Mouse (Mus musculus) naive thymus-derived CD4-positive, alpha-beta T cell, adult 2 months (primary cell): ENCODE measurements around the gene Kitl.

Experiments
- DNase-seq: peaks from one replicate; pipeline ENCODE4 v3.0.0-alpha.2; 2011; ENCODE audit warnings: low read depth

The Kitl gene

DNA sequence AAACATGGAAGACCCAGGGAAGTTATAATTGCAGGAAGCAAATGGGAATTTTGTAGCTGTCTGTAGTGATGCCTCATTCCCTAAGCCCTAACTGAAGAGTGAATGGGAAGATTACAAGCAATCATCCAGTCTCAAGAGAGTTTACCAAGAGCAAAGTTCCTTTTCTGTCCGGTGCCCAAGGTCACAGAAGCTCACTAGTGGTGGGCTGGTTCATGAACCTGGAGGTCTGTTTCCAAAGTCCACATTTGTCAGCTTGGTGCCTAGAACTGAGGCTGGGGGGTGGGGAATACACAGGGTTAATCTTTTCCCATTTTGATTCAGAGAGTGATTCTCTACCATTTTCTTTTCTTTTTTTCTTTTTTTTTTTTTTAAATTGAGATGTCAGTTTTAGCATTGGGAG lies 11.3 kb downstream of the Kitl start:
- no peak for DNase-seq

- DNase-seq: no peak
These were observed 15.0 kb downstream of the Kitl start for GRCm38 (mm10) chr10:100030385-100030784.

DNA sequence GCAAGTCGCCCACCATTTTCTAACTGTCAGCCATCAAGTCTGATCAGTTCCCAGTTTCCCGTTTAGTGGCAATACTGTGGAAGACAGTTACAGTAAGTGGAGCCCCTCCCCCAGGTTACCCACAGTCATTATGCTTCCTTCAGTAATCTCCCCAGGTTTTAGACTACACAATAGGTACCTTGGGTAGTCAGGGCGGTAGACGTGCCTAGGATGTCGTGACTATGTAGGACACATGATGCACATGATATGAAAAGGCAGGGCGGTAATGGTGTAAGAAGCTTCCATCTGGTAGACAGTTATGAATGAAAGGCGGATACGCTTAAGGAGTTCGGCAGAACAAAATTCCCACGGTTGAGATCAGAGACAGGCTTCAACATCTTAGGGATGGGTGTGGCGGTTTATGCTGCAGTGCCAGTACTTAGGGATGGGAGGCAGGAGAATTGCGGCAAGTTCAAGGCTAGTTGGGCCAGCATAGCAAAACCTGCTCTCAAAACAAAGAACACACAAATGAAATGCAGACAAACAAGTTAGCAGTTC lies 15.6 kb downstream of the Kitl start:
- no peak for DNase-seq

DNA sequence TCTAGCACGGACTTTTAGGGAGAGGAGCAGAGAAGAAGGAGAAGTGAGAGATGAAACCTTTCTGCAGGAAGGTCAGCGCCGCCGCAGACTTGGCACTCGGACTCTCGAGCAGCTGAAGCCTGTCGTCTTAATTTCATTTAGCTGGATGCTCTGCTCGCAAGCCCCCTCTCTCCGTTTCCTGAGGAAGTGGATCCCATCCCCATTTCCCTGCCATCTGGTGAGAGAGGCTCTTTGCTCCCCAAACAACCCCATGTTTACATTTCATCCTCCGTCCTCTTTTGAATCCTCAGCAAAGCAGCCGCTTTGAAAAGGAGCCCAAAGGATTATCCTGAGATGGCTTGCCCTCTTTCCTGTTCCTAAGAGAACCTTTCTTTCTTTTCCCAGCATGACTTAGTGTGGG lies 16.2 kb downstream of the Kitl start:
- DNase-seq: no peak

GRCm38 (mm10) chr10:100032566-100032965 lies 17.1 kb downstream of the Kitl start:
- DNase-seq: no peak

DNA sequence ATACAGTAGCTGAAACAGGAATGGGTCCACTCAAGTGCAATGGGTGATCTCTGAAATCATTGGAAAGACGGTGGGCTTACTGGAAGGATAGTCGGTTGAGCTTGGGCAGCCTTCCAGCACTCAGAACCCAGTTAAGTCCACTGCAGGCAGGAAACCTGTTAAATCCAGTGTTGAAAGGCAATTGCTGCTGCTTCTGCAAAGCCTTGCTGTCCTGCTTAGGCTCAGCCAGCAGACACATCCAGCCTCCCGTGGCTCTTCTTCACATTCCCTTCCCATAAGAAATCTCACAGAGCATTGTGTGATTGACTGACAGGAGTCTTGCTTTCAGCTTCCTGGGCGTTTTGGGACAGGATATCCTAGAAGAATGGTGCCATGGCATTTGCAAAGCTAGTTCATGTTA lies 20.6 kb downstream of the Kitl start:
- DNase-seq: no peak

DNA sequence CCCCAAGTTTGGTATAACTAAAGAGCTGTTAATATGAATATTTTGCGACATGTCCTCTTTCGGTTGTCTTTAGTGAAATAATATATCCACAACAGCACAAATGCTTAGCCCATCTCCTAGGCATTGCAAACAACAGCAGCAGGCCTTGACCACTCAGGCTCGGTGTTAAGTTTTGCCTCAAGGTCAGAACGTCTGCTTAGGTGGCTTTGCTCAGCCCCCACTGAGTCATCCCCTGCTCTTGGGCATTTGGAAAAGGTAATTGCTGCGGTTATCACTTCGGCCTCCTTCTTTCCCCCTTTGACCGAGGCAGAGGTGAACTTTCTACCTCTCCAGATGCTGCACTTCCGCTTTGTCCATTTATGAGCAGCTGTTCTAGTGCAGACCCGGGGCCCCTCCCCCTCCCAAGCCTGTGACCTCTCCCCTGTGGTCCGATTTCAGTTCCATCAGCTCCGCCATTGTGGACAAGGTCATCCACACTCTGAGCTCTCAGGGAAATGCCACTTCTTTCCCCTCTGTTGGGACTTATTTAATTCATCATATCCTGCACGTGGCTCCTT lies 23.0 kb downstream of the Kitl start:
- DNase-seq: no peak

- no peak for DNase-seq
These were observed 23.6 kb downstream of the Kitl start for GRCm38 (mm10) chr10:100038994-100039393.

- no peak for DNase-seq
These were observed 28.3 kb downstream of the Kitl start for GRCm38 (mm10) chr10:100043748-100044147.

GRCm38 (mm10) chr10:100044153-100044552 lies 28.7 kb downstream of the Kitl start:
- no peak for DNase-seq

DNA sequence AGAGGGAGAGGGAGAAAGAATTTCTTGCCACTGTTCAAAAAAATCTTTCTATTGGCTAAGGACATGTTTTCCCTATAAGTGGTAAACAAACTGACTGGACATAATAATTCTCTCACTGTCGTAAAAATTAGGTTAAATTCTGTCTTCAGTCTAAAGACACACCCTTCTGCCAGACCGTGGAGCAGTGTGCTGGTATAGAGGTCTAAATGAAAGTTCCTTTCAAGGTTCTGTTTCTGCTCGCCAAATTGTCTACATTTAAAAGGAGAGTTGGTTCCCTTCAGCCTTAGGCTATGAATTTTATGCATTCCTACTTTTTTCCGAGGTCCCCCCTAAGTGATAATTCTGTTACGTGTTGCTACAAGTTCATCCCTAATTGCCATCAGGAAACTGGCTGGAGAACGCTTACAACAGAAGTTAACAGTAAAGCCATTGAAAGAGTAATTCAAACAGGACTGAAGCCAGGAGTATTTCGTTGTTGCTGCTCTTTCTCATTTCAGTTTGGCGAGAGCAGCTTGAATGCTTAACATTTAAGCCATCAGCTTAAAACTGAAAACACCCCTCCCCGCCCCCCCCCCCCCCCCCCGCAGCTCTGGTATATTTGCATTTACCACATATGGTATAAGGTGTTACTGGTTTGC lies 35.8 kb downstream of the Kitl start:
- DNase-seq: no peak

DNA sequence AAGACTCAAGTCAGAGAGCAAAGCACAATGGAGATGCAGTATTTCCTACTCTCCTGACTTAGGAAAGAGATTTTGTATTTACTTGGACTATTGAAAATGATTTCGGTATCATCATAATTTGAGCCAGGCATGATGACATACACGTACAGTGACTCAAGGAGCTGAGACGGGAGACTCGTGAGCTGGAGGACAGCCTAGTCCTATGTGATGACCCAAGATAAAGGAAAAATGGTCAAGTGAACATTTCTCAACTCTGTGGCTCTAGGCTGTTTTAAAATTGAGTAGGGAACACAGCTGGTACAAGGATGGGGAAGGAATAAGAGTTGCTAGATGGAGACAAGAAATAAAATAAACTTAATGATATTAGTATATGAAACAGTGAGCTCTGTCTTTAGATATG lies 37.0 kb downstream of the Kitl start:
- DNase-seq: no peak

- DNase-seq: no peak
These were observed 37.5 kb downstream of the Kitl start for GRCm38 (mm10) chr10:100052911-100053310.

GRCm38 (mm10) chr10:100054006-100054405 lies 38.6 kb downstream of the Kitl start:
- no peak for DNase-seq

GRCm38 (mm10) chr10:100055082-100055481 lies 39.7 kb downstream of the Kitl start:
- DNase-seq: no peak

GRCm38 (mm10) chr10:100057106-100057623 lies 41.7 kb downstream of the Kitl start:
- DNase-seq: no peak

- no peak for DNase-seq
These were observed 43.9 kb downstream of the Kitl start for GRCm38 (mm10) chr10:100059356-100059755.

GRCm38 (mm10) chr10:100065529-100066301 lies 50.3 kb downstream of the Kitl start:
- no peak for DNase-seq

DNA sequence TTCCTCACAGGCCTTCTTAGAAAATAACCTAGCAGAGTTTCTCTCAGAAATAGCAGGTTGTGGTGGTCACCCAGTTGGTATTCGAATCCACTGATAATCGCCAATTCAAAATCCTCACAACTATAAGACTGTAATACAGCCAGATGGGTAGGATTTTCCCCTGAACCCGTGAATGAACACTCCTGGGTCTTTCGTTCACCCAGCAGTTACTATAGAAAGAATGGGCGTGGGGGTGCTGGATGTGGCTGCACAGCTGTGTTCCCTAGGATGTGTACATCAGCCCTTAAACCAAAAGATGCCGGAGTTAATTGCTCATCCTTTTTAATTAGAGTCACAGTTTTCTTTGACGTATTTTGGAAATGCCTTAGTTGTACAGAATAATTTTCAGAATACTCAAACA lies 50.9 kb downstream of the Kitl start:
- DNase-seq: no peak

- no peak for DNase-seq
These were observed 57.2 kb downstream of the Kitl start for GRCm38 (mm10) chr10:100072641-100073040.

DNA sequence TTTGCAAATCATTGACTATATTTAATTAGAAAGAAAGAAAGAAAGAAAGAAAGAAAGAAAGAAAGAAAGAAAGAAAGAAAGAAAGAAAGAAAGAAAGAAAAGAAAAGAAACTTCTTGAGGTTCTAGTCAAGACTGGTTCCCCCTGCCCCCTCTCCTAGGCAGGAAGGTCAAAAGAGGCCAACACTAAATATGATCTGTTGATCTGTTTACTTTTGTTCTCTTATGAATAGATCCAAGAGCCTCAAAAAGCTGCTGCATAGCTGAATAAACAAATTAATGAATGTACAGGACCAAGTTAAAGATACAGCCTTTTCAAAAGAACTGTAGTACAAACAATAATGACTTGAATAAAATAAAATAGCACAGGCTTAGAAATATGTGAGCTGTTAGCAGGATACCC lies 57.7 kb downstream of the Kitl start:
- no peak for DNase-seq

- DNase-seq: no peak
These were observed 85.7 kb downstream of the Kitl start for GRCm38 (mm10) chr10:100101115-100101514.

- DNase-seq: no peak
These were observed 95.8 kb downstream of the Kitl start for GRCm38 (mm10) chr10:100111209-100111608.
